Mouse (Mus musculus) forelimb bud, embryonic 11.5 days (tissue): ENCODE results near the gene Aff3.

Experiments
- DNase-seq: peaks from one replicate; pipeline ENCODE4 v3.0.0-alpha.2; 2012; ENCODE audit warnings: low read depth, low spot score

Gene Aff3

GRCm38 (mm10) chr1:38392928-38393327 lies 271.8 kb downstream of the Aff3 start:
- peak; percentile 57 for DNase-seq

- DNase-seq, result no peak
Observed at GRCm38 (mm10) chr1:38390886-38391249, 273.9 kb downstream of the Aff3 start.

DNA sequence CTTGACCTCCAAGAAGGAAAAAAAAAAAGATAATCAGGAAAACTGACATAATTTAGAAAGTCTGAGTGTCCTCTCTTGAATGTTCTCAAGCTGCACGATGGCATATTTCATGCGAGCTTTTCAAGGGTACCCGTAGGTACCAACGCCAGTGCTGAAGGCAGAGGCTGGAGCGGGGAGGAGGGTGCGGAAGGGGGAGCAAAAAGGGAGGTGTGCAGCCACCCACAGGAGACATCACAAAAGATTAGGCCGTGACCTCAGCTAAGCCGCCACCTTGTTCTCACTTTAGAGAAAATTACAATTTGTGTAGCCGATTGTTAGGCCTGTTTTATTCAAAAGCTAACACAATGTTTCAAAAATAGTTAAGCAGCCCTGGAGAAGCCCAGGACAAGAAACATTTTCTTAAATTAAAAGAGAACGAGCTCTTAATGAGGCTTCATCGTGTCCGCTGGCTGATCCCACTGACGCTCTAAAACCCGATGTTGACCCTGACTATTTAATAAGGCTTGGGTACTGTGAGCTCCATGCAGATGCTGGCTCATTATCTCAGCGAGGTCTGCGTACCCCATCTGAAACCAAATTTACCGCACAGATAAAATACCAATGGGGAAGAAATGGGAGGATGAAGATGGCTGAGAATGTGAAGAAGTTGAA lies 274.4 kb downstream of the Aff3 start:
- DNase-seq, result no peak

- DNase-seq, result no peak
Observed at GRCm38 (mm10) chr1:38389576-38389975, 275.2 kb downstream of the Aff3 start.

GRCm38 (mm10) chr1:38388466-38388865 lies 276.3 kb downstream of the Aff3 start:
- DNase-seq, result no peak

DNA sequence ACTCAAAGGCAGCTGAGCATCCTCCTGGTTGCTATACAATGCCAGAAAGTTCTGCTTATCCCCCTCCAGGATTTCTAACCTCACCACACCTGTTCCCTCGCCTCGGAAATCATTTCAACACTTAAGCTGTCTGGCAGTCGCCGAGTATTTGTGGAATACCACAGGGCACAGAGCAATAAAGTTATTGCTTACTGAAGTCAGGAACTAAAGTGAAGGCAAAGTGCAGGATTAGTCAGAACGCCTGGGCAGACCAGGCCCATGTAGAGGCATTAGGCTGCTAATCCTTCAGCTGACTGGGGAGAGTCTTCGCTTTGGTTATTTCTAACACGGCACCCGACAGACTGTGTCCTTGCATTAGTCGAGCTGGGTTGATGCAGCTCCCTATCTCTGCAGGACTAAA lies 277.3 kb downstream of the Aff3 start:
- no peak for DNase-seq

DNA sequence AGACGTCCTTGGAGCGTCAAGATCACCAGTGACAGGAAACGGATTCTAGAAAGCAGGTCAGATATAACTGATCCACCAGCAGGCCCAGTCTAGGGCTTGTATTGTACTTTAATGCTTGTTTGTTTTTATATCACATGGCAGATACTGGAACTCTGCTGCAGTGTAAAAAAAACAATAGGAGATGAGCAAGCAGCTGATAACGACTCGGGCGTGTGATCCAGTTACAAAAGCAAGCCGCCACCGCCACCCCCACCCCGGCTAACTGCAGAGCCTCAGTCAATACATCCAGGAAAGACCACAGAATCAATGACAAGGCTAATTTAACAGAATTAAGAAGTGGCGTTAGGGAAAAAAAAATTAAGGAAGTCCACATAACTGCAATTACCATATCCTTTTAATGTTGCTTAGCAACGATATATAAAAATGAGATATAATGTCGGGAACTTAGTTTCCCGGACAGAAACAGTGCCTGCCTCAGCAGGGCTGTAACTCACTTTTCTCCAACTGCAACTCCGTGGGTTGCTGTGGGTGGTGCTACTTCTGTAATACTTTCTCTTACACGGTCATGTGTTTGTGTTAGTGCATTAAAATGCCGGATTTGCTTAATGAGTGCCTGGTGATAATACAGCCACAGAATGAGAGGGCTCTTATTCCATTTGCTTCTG lies 280.2 kb downstream of the Aff3 start:
- no peak for DNase-seq

- DNase-seq, result no peak
Observed at GRCm38 (mm10) chr1:38384010-38384409, 280.7 kb downstream of the Aff3 start.

- DNase-seq, result no peak
Observed at GRCm38 (mm10) chr1:38382683-38383082, 282.1 kb downstream of the Aff3 start.

DNA sequence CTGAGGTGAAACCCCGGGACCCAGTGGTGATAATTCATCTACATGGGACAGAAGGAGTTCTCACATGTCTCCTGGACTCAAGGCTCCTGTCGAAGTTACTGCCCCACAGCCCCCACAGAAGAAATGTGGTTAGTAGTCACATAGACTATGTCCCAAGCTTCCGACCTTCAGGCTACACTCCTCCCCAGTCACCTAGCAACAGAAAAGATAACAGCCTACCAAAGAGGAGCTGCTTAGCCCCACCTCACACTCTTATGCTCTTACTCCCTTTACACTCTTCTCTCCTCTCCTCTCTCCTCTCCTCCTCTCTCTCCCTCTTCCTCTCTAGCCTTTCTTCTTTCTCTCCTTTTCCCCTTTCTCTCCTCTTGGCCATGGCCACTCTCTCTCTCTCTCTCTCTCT lies 286.8 kb downstream of the Aff3 start:
- no peak for DNase-seq

GRCm38 (mm10) chr1:38369166-38369565 lies 295.6 kb downstream of the Aff3 start:
- DNase-seq, result no peak

DNA sequence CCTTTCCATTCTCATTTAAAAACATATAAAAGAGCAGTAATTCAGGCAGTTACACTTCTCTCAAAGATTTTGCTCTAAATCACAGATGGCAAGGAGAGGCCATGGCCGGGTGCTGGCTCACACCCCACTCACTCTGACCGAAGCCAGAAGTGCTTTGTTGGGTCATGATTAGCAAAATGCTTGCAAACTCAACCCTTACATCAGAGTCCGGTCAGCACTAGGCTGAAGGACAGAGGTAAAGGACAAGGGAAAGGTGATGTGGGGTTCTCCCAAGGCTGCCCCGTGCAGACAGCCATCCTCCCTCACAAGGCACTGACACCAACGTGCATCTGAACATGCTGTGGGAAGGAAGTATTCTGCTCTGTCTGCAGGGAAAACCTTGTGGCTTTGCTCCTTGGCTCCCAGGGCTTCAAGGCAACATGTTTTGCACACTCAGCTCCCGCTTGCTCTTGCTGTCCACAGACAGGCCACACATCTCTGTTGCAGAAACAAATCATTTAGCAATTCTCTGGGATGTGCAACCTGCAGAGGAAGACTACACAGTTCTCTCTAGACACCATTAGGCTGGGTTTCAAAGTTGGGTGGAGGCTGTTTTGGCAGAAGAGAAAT lies 296.6 kb downstream of the Aff3 start:
- no peak for DNase-seq

DNA sequence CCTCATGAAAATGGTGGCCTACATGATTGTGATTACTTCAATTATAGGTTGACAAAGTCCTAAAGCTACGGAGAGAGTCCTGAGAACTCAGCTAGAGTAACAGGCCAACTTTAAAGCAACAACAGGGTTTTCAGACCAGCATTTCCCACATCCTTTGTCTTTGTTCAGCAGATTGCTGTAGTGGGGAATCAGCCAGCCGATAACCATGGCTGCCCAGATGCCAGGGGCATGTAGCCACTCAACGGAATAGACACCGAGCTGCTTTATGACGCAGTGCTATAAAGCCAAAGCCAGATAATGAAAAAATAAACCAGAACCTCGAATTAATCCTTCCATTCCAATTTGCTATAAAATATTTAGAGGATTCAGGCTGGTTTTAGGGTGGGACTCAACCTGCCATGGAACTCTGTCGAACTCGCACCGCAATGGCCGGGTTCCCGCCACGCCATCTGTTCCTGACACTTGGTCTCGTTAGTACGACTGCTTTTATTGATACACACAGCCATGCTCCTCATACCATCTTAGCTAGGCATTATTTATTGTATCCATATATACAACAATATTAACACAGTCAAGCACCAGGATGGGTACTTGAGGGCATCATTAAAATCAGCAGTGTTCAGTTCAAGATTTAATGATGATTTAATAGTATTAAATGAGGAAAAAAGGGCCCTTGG lies 297.2 kb downstream of the Aff3 start:
- DNase-seq, result no peak

DNA sequence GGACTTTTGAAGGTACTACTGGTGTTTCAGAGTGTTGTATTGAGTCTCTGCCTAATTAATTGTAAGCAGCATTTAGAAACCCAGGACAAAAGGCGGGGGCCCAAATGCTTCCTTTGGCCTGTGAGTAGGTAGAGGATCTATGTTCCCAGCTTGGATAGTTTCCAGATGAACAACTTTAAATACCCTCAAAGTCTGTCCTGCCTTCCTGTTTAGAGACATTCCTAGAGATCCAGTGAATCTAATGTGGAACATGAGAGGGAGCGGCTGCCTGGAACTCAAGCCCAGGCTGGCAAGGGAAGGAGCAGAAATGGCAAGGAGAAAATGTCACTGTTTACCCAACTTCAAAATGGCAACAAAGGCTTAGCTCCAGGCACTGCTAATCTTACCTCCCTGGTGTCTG lies 300.9 kb downstream of the Aff3 start:
- DNase-seq, result no peak

- DNase-seq, result no peak
Observed at GRCm38 (mm10) chr1:38362275-38362674, 302.5 kb downstream of the Aff3 start.

DNA sequence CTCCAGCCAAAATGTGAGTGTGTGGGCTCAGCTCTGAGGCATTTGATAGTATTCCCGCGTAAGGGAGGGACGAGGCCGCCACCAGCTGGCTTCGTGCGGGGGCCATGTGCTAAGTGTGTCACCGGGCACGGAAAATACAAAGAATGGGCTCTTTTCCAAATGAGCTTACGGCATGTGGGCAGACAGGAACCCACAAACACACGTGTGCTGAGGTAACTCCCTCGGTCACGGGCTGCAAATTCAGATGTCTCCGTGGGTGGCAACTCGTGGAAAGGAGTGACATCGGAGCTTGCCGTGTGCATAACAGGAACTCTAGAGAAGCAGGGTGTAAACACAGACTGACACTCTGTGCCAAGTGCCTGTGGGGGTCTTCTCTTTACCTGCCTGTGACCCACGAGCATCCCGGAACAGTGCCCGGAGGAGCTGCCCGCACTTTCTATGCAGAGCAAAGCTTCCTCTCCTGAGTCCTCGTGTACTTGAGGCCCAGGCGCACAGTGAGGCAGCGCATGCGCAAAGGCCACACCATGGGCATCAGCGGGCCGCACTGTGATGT lies 305.9 kb downstream of the Aff3 start:
- DNase-seq, result no peak

DNA sequence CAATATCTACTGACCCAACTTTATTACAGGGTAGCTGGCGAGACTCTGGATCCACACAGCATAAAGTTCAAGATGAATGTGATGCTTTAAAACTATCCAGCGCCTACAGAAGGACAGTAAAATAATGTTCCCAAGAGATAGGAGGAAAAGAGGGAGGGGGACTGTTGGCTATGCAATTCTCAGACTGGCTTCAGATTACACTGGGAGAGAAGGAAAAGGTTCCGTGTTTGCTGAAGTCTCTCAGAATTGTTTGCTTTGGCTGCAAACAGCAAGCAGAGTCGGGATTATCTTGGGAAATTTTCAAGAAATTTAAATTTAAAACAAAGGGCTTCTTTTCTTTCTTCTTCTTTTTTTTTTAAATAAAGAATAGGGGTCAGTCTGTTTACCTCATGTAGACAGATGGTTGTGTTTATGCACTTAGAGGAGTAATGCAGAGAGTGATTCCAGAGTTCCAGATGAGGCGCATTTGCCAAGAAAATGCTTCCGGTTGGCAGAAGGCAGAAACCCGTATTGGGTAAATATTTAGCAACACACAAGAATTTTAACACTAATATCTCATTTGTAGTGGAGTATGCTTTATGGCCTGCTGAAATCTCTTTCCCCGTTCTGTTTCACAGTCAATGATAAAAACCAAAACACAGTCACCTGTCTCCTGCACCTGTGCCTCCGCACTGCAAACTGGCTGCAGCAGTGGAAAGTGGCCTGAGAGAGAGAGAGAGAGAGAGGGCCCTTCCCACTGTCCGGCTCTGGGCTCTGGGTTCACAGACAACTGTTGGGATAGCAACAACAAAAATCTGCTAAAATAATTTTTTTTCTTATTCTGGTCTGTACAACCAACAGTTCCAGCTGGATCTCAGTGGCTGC lies 306.6 kb downstream of the Aff3 start:
- DNase-seq, result no peak

- DNase-seq, result no peak
Observed at GRCm38 (mm10) chr1:38354585-38354984, 310.2 kb downstream of the Aff3 start.

DNA sequence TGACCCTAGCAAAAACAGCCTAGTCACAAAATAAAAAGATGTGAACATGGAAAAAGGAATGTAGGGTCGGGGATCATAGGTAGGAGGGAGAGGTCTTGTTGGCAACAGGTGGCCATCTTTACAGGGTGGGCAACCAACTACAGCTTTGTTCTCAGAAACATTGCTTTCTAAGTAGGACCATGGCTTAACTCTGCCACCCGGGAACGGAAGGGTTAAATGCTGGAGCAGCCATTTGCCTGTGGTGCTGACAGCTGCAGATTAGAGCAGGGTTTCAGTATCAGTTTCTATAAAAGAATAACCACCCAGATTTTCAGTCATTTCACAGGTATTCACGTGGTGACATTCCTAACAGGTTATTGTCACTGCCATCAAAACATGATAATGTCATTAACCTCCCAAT lies 317.4 kb downstream of the Aff3 start:
- no peak for DNase-seq

GRCm38 (mm10) chr1:38334206-38334605 lies 330.5 kb downstream of the Aff3 start:
- no peak for DNase-seq

DNA sequence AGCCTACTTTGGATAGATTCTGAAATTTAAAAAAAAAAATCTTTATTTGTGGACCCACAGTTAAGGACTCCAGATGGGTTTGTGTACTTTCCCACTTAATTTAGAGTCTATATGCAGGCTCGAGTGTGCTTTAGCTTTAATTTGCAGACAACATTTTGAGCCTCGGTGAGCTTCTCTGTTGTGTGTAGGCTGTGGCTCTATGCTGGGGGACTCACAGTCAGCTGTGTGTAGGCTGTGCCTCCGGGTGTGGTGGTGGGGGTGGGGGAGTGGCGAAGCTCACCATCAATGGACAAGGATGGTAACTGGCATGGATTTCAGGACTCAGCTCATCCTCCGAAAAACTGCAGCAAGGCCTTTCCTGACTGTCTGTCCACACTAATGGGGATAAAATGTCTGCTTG lies 331.8 kb downstream of the Aff3 start:
- no peak for DNase-seq
